Mouse (Mus musculus) erythroid progenitor cell, adult 5-6 weeks (primary cell): ENCODE measurements around the gene Snx15. TPM values are rescaled to one million over a fixed set of nuclear protein-coding genes. Genes with fewer than 3 reads are reported as not detected.

Experiments
- ATAC-seq: replicated peaks from 2 replicates; pipeline ENCODE4 v1.8.0; 2016; ENCODE audit warnings: moderate number of reproducible peaks, mild to moderate bottlenecking, moderate TSS enrichment, inconsistent platforms; ENCODE audit not compliant: poor library complexity, low FRiP score, severe bottlenecking
- total RNA-seq, 2 experiments: library from RNA; stranded (forward) in 1 of 2; stranded (reverse) in 1 of 2; fragments of 150-400 nt in 1 of 2; fragments of 186-747, 209-891 nt in 1 of 2; gene quantifications; 2 replicates each; pipeline versions ENCODE4 v1.2.3 to v1.2.4; 2015 to 2017; ENCODE audit warnings: low replicate concordance in 2 of 2

Gene Snx15
- total RNA-seq, 2 experiments from 2014 or later = 23.8 to 52.8 TPM

GRCm38 (mm10) chr19:6076564-6077393, 51.3 kb downstream of the Snx15 start, which contains the start of gene Vps51:
Vps51 (minus strand) TSS chr19:6077231.
- ATAC-seq = peak; percentile 96

GRCm38 (mm10) chr19:6073889-6074288, 54.2 kb downstream of the Snx15 start:
- ATAC-seq = no peak

GRCm38 (mm10) chr19:6071261-6071660, 56.8 kb downstream of the Snx15 start:
- no peak for ATAC-seq

GRCm38 (mm10) chr19:6070571-6071250, 57.4 kb downstream of the Snx15 start:
- ATAC-seq = no peak

GRCm38 (mm10) chr19:6069851-6070250, 58.3 kb downstream of the Snx15 start:
- ATAC-seq = no peak

Other genes with a start within 250 kb of the Snx15 start
- 3.8 and 4.7 TPM in 2 replicates for gene Tigd3, start 234.2 kb downstream of the Snx15 start, total RNA-seq (2015; ENCODE audit: low replicate concordance)
- 8.2 and 9.4 TPM in 2 replicates for gene Tigd3, start 234.2 kb downstream of the Snx15 start, total RNA-seq (2017; ENCODE audit: low replicate concordance)
- 25.9 and 71.7 TPM in 2 replicates for gene Dpf2, start 215.3 kb downstream of the Snx15 start, total RNA-seq (2015; ENCODE audit: low replicate concordance)
- 43.9 and 168 TPM in 2 replicates for gene Dpf2, start 215.3 kb downstream of the Snx15 start, total RNA-seq (2017; ENCODE audit: low replicate concordance)
- gene Cdc42ep2, start 203.5 kb downstream of the Snx15 start, total RNA-seq (2015; ENCODE audit: low replicate concordance) = 0.72 TPM in 1 of 2 replicates, not detected in the other
- gene Cdc42ep2, start 203.5 kb downstream of the Snx15 start, total RNA-seq (2017; ENCODE audit: low replicate concordance) = not detected in 2 replicates
- 64.9 and 72.5 TPM in 2 replicates for gene Pola2, start 164.1 kb downstream of the Snx15 start, total RNA-seq (2015; ENCODE audit: low replicate concordance)
- gene Pola2, start 164.1 kb downstream of the Snx15 start, total RNA-seq (2017; ENCODE audit: low replicate concordance) = 55.1 and 71.9 TPM in 2 replicates
- not detected in 2 replicates for gene Slc22a20, start 142.2 kb downstream of the Snx15 start, total RNA-seq (2015; ENCODE audit: low replicate concordance)
- not detected in 2 replicates for gene Slc22a20, start 142.2 kb downstream of the Snx15 start, total RNA-seq (2017; ENCODE audit: low replicate concordance)
- gene Capn1, start 112.4 kb downstream of the Snx15 start, total RNA-seq (2015; ENCODE audit: low replicate concordance) = 38.1 and 49.7 TPM in 2 replicates
- gene Capn1, start 112.4 kb downstream of the Snx15 start, total RNA-seq (2017; ENCODE audit: low replicate concordance) = 63.8 and 64.3 TPM in 2 replicates
- 29.3 and 45.8 TPM in 2 replicates for gene Syvn1, start 81.7 kb downstream of the Snx15 start, total RNA-seq (2015; ENCODE audit: low replicate concordance)
- 16.8 and 20.8 TPM in 2 replicates for gene Syvn1, start 81.7 kb downstream of the Snx15 start, total RNA-seq (2017; ENCODE audit: low replicate concordance)
- gene Mrpl49, start 70.5 kb downstream of the Snx15 start, total RNA-seq (2015; ENCODE audit: low replicate concordance) = 27.2 and 31.4 TPM in 2 replicates
- 13.0 and 40.8 TPM in 2 replicates for gene Mrpl49, start 70.5 kb downstream of the Snx15 start, total RNA-seq (2017; ENCODE audit: low replicate concordance)
- gene Fau, start 70.5 kb downstream of the Snx15 start, total RNA-seq (2015; ENCODE audit: low replicate concordance) = 666 and 864 TPM in 2 replicates
- 450 and 703 TPM in 2 replicates for gene Fau, start 70.5 kb downstream of the Snx15 start, total RNA-seq (2017; ENCODE audit: low replicate concordance)
- gene Znhit2, start 67.1 kb downstream of the Snx15 start, total RNA-seq (2015; ENCODE audit: low replicate concordance) = 5.9 and 7.2 TPM in 2 replicates
- gene Znhit2, start 67.1 kb downstream of the Snx15 start, total RNA-seq (2017; ENCODE audit: low replicate concordance) = 3.0 and 5.7 TPM in 2 replicates
- 14.1 TPM in 1 of 2 replicates, not detected in the other for gene Tm7sf2, start 59.9 kb downstream of the Snx15 start, total RNA-seq (2015; ENCODE audit: low replicate concordance)
- gene Tm7sf2, start 59.9 kb downstream of the Snx15 start, total RNA-seq (2017; ENCODE audit: low replicate concordance) = 1.9 TPM in 1 of 2 replicates, not detected in the other
- 17.3 and 30.2 TPM in 2 replicates for gene Vps51, start 51.1 kb downstream of the Snx15 start, total RNA-seq (2015; ENCODE audit: low replicate concordance)
- 10.5 and 10.9 TPM in 2 replicates for gene Vps51, start 51.1 kb downstream of the Snx15 start, total RNA-seq (2017; ENCODE audit: low replicate concordance)
- gene Tmem262, start 48.3 kb downstream of the Snx15 start, total RNA-seq (2015; ENCODE audit: low replicate concordance) = not detected in 2 replicates
- gene Tmem262, start 48.3 kb downstream of the Snx15 start, total RNA-seq (2017; ENCODE audit: low replicate concordance) = not detected in 2 replicates
- gene Gm28374, start 46.0 kb downstream of the Snx15 start, total RNA-seq (2015; ENCODE audit: low replicate concordance) = not detected in 2 replicates
- not detected in 2 replicates for gene Gm28374, start 46.0 kb downstream of the Snx15 start, total RNA-seq (2017; ENCODE audit: low replicate concordance)
- gene Zfpl1, start 43.3 kb downstream of the Snx15 start, total RNA-seq (2015; ENCODE audit: low replicate concordance) = 6.3 and 6.5 TPM in 2 replicates
- gene Zfpl1, start 43.3 kb downstream of the Snx15 start, total RNA-seq (2017; ENCODE audit: low replicate concordance) = 20.0 and 23.5 TPM in 2 replicates
- gene Cdca5, start 43.3 kb downstream of the Snx15 start, total RNA-seq (2015; ENCODE audit: low replicate concordance) = 70.3 and 72.1 TPM in 2 replicates
- 56.7 and 64.8 TPM in 2 replicates for gene Cdca5, start 43.3 kb downstream of the Snx15 start, total RNA-seq (2017; ENCODE audit: low replicate concordance)
- 21.4 TPM in 1 of 2 replicates, not detected in the other for gene AC131692.1, start 33.9 kb downstream of the Snx15 start, total RNA-seq (2015; ENCODE audit: low replicate concordance)
- gene AC131692.1, start 33.9 kb downstream of the Snx15 start, total RNA-seq (2017; ENCODE audit: low replicate concordance) = 12.1 and 29.4 TPM in 2 replicates
- gene Naaladl1, start 22.5 kb downstream of the Snx15 start, total RNA-seq (2015; ENCODE audit: low replicate concordance) = 14.7 and 15.9 TPM in 2 replicates
- 6.4 and 9.8 TPM in 2 replicates for gene Naaladl1, start 22.5 kb downstream of the Snx15 start, total RNA-seq (2017; ENCODE audit: low replicate concordance)
- gene Sac3d1, start 9.7 kb downstream of the Snx15 start, total RNA-seq (2015; ENCODE audit: low replicate concordance) = 2.5 and 5.9 TPM in 2 replicates
- gene Sac3d1, start 9.7 kb downstream of the Snx15 start, total RNA-seq (2017; ENCODE audit: low replicate concordance) = 4.4 and 4.6 TPM in 2 replicates
- gene Batf2, start 12.7 kb upstream of the Snx15 start, total RNA-seq (2015; ENCODE audit: low replicate concordance) = 2.5 and 7.1 TPM in 2 replicates
- 1.7 TPM in 1 of 2 replicates, not detected in the other for gene Batf2, start 12.7 kb upstream of the Snx15 start, total RNA-seq (2017; ENCODE audit: low replicate concordance)
- 17.2 and 19.8 TPM in 2 replicates for gene Arl2, start 13.2 kb upstream of the Snx15 start, total RNA-seq (2015; ENCODE audit: low replicate concordance)
- gene Arl2, start 13.2 kb upstream of the Snx15 start, total RNA-seq (2017; ENCODE audit: low replicate concordance) = 9.4 and 17.3 TPM in 2 replicates
- not detected in 2 replicates for gene Majin, start 56.1 kb upstream of the Snx15 start, total RNA-seq (2015; ENCODE audit: low replicate concordance)
- not detected in 2 replicates for gene Majin, start 56.1 kb upstream of the Snx15 start, total RNA-seq (2017; ENCODE audit: low replicate concordance)
- not detected in 2 replicates for gene Gpha2, start 98.1 kb upstream of the Snx15 start, total RNA-seq (2015; ENCODE audit: low replicate concordance)
- not detected in 2 replicates for gene Gpha2, start 98.1 kb upstream of the Snx15 start, total RNA-seq (2017; ENCODE audit: low replicate concordance)
- 52.6 and 79.6 TPM in 2 replicates for gene Ppp2r5b, start 107.6 kb upstream of the Snx15 start, total RNA-seq (2015; ENCODE audit: low replicate concordance)
- 117 and 224 TPM in 2 replicates for gene Ppp2r5b, start 107.6 kb upstream of the Snx15 start, total RNA-seq (2017; ENCODE audit: low replicate concordance)
- gene Atg2a, start 113.4 kb upstream of the Snx15 start, total RNA-seq (2015; ENCODE audit: low replicate concordance) = 13.8 and 18.0 TPM in 2 replicates
- 18.4 and 18.6 TPM in 2 replicates for gene Atg2a, start 113.4 kb upstream of the Snx15 start, total RNA-seq (2017; ENCODE audit: low replicate concordance)
- 20.1 and 23.4 TPM in 2 replicates for gene Ehd1, start 148.4 kb upstream of the Snx15 start, total RNA-seq (2015; ENCODE audit: low replicate concordance)
- 17.5 and 30.7 TPM in 2 replicates for gene Ehd1, start 148.4 kb upstream of the Snx15 start, total RNA-seq (2017; ENCODE audit: low replicate concordance)
- 0.36 TPM in 1 of 2 replicates, not detected in the other for gene Cdc42bpg, start 178.2 kb upstream of the Snx15 start, total RNA-seq (2015; ENCODE audit: low replicate concordance)
- 1.4 and 1.5 TPM in 2 replicates for gene Cdc42bpg, start 178.2 kb upstream of the Snx15 start, total RNA-seq (2017; ENCODE audit: low replicate concordance)
- gene Men1, start 206.7 kb upstream of the Snx15 start, total RNA-seq (2015; ENCODE audit: low replicate concordance) = 5.4 and 23.9 TPM in 2 replicates
- 10.0 and 17.1 TPM in 2 replicates for gene Men1, start 206.7 kb upstream of the Snx15 start, total RNA-seq (2017; ENCODE audit: low replicate concordance)
- 14.7 and 19.8 TPM in 2 replicates for gene Map4k2, start 212.8 kb upstream of the Snx15 start, total RNA-seq (2015; ENCODE audit: low replicate concordance)
- gene Map4k2, start 212.8 kb upstream of the Snx15 start, total RNA-seq (2017; ENCODE audit: low replicate concordance) = 19.4 and 37.7 TPM in 2 replicates
- 145 and 153 TPM in 2 replicates for gene Sf1, start 235.4 kb upstream of the Snx15 start, total RNA-seq (2015; ENCODE audit: low replicate concordance)
- gene Sf1, start 235.4 kb upstream of the Snx15 start, total RNA-seq (2017; ENCODE audit: low replicate concordance) = 171 and 223 TPM in 2 replicates